Mouse (Mus musculus) testis, adult 2 months (tissue): ENCODE measurements around the gene Phf2.

ENCODE experiments used
- CTCF ChIP-seq: fragments of 200-500 bp; IDR thresholded peaks from 2 replicates; pipeline ENCODE4 v1.5.1; 2012; ENCODE audit warnings: low read depth, mild to moderate bottlenecking, inconsistent platforms, low read length, moderate library complexity; ENCODE audit not compliant: control insufficient read depth, insufficient read depth, insufficient replicate concordance
- POLR2A ChIP-seq: fragments of 200-500 bp; IDR thresholded peaks from 2 replicates; pipeline ENCODE4 v1.6.1; 2012; ENCODE audit warnings: low read depth, mild to moderate bottlenecking, inconsistent platforms, low read length, moderate library complexity; ENCODE audit not compliant: control insufficient read depth

DNA sequence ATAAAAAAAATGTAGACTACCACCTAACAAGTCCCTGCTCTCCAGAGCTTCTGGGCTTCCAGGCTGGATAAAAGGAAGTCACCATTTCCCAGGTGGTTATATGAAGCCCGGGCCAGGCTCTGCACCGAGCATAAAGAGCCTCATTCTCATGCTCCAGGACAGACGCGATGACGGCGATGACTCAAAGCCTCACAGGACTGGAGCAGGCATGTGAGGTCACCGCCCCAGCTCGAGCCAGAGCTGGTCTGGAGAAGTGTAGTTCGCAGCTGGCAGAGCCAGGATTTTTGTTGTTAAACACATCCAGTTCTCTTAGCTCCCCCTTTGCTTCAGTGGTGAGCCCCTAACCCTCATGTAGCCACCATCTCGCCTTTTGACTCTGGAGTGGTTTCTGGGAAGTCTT lies 48.6 kb downstream of the Phf2 start:
- TF ChIP-seq POLR2A (no peak), CTCF (no peak)
